Mouse (Mus musculus) heart, adult 8-10 months (tissue): ENCODE data around the gene BC049352. TPM values are rescaled to one million over a fixed set of nuclear protein-coding genes. Genes with fewer than 3 reads are reported as not detected.

Experiments
- DNase-seq: peaks from one replicate; pipeline ENCODE4 v3.0.0; 2022; ENCODE audit warnings: low spot score
- total RNA-seq, 4 experiments: library from RNA; stranded (reverse); gene quantifications; 2 replicates each; pipeline ENCODE4 v1.2.4; 2022

The BC049352 gene
- total RNA-seq = not detected

DNA sequence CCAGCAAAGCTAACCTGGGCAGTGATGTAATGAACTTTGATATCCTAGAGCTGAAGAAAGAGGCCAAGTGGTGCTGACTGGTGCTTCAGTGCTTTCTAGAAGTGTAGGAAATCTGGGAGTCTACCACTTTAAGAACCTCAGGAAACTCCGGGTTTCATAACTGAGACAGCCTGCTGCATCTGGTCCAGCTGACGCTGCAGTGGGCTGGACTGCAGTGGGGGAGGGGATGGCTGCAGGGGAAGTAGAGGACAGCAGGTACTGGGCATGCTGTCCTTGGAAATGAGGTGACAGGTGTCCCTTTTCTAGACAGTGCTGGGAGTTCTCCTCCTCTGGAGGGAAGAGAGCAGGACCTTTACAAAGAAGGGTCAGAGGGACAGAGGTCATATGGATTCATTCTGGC is at the start of gene BC049352:
Gene BC049352 (plus strand): TSS at position 238 of the 400 bp plus-strand sequence.
- DNase-seq = peak; percentile 9

DNA sequence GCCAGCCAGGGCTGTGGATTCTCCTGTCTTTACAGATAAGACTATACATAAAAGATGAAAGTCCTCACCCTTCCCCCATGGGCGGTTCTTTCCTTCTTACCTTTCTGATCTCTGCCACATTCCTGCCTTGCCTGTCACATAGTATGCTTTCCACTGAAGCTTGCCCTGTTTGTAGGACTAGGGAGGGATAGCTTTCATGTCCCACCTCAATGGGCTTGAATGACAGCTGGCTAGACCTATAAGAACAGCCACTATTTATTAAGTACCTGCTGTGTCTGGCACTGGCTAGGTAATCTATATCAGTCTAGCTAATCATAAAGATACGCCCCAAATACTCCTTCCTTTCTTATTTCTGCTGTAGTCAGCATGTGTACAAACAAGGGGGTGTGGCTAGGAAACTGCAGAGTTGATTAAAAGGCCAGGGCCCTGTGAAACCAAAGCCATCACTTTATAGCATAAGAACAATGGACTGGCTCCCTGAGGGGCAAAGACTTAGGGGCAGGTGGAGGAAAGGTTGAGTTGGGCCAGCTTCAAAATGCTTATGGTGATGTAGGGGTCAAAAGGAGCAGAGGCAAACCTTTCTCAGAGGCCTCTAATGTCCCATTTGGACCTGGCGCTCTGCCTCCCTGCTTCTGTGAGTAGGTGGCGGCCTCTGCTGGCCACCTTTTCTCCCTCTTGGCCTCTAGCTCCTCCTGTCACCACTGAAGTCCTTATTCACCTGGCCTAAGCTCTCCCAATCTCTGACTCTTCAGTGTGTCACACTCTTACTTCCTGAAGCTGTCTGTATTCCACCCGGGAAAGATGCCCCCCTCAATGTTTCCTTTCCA is 48.1 kb upstream of the BC049352 start:
- peak; percentile 37 for DNase-seq

DNA sequence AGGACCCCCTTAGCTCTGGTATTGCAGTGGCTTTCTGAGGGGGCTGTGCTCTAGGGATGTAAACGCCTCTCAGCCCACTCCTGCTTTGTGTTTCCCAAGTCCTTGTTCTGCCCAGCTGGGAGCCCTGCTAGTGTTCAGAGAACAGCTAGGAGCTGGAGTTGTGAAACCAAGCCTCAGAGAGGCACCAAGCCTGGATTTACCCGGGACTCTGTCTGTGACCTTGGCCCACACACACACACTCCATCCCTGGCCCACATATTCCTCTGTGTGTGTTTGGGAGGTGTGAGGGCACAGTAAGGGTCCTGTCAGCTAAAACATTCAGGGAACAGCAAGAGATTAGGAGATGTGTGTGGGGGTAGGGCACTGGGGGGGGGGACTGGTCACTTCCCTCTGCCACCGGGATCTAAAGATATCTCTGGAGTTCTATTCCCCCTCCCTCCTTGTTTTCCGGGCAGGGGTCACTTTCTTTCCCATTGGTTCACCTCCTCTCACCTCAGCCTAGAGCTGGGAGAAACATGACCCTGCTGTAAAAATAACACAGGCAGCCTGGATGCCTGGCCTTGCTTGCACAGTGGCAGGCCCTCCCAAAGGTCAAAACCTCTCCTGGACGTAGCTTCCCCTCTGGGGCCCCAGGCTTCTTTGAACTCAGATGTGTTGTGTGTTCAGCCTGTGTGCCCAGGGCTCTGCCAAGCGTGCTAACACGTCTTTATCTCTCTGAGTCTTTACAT is 45.2 kb upstream of the BC049352 start:
- no peak for DNase-seq

DNA sequence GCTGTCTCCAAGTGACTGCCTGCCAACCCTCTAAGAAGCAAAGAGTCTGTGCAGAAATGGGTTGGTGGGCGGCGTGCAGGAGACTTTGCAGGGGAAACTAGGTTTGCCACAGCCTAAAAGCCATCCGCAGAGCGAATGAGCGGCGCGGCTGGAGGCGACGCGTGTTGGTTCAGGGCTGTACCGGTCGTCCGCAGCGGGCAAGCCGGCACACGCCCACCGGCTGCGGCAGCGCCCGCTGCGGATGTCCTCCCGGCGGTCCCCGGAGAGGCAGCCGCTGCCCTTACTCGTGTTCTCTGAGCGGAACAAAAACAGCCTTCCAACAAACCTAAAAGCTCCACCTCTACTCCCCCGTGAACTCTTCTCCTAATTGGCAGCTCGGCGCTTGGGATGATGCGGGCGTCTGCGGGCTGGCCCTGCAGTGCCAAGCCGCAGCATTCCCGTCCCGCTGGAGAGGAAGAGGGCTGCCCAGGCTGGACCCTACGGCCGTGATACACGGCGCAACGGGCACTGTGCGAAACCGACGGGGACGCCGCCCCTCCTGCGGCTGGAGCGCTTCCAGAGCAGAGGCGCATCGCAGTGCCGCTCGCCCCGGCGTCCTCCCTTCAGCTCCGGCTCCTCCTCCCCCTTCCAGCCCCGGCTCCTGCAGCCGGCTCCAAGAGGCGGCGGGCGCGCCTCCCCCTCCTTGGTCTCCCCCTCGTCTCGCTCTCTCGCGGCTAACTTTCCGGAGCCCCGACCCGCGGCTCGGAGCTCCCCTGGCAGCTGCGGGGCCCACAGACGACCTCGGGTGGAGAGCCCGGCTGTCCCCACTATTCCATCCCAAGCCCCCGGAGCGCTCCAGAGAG is 43.4 kb upstream of the BC049352 start, which contains the start of gene Scn4b:
Gene Scn4b (plus strand): TSS at position 205 of the 842 bp plus-strand sequence.
- no peak for DNase-seq

DNA sequence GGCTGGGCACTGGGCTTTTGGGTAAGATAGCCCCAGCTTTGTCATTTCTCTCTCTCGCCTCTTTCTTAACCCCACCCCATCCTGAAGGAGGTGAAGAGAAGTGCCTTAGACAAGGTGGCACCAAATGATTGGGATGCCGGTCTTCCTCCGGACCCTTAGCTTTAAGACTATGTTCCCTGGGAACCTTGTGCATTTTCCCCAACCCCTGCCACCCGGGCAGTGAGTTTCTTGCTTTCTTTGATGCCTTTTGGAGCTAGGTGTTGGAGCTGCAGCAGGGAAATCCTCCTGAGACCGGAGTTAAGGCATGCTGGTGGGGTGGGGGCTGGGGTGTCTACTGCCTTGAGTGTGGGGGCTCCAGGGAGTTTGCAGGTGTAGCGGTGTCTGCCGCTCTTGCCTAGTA is 42.7 kb upstream of the BC049352 start:
- no peak for DNase-seq

DNA sequence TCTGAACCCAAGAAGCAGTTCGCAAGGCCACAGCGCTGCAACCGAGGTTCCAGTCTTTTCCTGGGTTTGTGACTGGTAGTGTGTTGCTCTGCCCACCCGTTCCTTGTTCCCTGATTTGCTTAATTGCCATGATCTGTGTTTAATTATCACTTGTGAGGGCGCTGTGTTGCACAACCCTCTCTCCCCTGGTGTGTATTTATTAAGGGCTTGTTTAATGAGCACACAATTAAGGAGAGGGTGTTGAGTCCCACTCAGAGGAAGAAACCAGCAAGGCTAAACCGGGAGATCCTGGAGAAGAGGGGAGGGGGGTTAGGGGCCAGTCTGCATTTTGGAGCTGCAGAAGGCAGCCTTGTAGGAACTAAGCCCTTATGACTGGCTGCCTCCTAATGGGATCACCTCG is 40.9 kb upstream of the BC049352 start:
- DNase-seq = no peak

DNA sequence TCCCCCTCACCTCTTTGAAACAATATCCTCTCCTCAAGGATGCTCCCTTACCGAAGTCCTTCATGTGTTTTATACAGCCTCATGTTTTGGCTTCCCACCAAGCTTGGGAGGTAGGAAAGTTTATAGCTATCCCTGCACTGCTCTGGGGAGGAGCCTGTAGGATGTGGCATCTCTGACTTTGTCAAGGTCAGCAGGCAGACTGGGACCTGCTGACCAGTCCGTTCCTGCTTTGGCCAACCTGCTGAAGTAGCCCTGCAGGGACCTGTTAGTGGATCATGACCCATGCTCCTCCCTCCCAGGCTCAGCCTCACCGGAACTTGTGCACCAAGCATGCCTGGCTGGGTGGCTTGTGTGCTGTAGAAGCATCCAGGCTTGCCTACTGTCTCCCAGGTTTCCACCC is 39.1 kb upstream of the BC049352 start:
- DNase-seq = no peak

DNA sequence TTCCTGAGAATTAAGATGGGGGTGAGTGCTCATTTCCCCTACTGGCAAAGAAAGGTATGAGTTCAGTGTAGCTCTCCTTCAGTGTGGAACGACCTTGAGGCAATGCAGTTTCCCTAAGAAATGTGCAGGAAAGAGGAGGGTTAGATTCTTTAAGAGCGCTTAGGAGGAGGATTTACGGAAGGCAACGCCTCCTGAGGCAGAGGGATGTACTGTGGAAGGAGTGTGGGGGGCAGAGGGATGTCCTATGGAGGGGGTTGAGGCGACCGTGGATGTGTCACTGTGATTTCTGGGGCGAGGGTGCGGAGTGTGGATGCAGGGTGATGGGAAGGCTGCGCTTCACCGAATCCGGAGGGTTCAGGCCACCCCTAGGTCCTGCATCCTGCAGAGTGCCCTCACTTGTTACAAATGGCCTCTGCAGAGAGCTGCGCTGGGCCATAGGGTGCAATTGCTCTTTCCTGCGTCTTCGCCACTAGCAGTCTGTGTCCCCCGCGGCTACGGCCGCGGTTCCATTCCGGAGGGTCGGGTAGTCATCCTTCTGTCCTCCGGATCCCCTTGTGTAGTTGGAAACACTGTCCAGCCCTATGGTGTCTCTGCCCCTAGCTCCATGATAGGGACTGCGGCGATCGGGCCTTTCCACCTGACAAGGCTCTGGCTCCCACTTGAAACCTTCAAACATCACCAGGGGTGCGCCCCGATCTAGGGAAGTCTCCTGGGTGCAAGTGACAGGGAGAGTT is 36.1 kb upstream of the BC049352 start:
- no peak for DNase-seq

DNA sequence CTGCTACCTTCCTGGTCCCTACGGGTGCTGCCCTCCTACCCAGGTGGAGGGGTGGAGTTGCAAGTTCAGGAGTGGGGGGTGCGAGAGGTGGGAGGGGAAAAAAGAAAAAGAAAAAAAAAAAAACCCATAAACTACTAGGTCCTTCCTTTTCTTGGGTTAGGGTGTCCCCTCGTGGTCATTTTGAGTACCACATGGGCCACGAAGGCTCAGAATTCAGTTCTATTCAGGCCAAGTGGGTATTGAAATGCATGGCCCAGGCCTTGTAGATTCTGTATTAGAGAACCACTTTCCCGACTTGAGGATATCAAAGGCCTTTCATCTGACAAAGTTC is 35.6 kb upstream of the BC049352 start:
- peak; percentile 63 for DNase-seq

DNA sequence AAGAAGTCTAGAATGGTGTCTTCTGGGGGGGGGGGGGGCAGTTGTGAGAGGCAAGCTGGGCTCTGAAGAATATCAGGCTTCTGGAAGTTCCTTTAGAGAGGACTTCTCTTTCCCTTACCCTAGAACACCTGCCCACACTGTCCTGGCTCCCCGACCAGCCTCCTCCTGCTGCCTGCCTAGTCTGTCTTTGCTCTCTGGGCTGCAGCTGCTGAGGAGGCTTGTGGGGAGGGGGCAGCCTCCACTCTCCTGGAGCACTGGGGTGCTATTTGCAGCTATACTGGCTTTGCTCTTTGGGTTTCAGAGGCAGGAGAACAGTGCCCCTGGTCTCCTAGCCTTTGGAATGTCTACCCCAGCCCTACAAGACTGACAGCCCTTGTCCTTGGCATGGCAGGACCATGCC is 30.9 kb upstream of the BC049352 start:
- no peak for DNase-seq

DNA sequence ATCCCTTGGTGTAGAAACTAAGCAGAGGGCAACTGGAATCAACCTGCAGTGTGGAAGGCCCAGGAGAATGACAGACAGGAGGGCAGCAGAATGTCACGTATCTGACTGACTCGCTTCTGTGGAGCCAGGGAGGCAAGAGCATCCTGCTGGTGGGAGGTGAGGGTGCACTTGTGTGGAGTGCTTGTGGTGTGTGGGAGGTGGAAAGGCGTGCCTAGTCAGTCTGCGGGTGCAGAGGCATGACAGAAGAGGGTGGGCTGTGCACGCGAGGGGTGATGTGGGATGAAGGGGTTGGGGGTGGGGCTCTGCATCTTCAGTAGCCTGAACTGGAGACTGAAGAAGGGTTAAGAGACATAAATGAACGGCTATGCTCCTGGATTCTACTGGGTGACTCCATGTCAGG is 28.4 kb upstream of the BC049352 start:
- no peak for DNase-seq

DNA sequence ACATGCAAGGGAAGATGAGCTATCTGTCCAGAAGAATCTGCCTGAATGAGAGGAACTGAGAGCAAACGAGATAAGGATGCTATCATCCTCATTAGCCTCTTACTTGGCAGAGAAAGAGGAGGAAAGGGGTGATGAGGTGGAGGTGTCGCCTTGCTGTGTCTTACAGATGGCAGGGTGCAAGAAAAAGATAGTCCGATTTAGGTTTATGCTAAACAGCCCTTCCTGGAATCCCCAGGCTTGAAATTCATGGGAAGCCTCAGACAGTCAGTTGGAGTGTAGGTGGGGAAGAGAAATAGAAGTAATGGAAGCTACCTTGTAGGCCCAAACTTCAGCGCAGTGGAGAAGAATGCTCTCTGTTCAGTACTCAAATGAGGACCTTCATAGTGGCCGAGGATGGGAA is 13.9 kb upstream of the BC049352 start:
- no peak for DNase-seq

DNA sequence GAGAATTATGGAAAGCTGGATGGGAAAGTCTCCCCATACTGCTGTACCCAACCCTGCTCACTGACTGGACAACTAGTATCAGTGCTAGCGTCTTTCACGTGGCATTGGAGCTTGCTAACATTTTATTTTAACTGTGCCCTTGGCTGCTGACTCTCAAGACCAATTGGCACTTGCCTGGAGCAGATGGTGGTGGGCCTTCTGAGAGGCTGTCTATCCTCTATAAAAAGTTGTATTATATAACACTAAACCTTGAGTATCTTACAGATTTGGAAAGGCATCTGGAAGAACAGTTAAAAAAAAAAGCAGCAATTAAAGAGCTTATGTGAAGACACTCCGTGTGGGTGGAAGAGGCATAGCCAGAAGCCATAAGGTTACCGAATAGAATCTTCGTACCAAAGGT is 11.7 kb upstream of the BC049352 start:
- DNase-seq = no peak

DNA sequence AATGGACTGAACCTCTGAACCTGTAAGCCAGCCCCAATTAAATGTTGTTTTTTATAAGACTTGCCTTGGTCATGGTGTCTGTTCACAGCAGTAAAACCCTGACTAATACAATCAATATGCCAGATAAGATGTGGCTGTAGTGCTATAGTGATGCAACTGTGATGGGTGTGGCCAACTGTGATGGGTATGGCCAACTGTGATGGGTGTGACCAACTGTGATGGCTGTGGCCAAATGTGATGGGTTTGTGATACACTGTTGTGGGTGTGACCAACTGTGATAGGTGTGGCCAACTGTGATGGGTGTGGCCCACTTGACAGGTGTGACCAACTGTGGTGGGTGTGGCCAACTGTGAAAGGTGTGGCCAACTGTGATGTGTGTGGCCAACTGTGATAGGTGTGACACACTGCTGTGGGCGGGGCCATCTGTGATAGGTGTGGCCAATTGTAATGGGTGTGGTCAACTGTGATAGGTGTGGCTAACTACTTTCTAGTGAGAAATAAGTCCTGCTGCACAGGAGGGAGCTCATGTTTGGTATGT is 10.7 kb upstream of the BC049352 start:
- DNase-seq = no peak

DNA sequence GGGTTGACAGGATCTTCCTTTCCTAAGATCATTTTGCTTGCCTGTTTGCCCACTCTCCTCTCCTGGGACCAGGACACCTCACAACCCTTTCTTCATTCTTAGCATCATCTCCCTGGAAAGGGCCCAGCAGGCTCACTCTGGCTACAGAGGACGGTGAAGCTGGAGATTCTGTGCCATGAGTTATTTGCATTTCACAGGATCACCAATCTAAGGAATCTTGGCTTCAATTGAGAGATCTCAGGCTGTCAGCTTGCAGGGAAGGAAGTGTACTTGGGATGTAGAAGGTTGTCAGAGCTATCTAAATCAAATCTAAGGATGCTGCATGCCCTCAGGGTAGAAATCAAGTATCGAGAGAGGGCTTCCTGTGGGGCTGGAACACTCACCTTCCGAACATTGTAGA is 8.3 kb upstream of the BC049352 start:
- no peak for DNase-seq

DNA sequence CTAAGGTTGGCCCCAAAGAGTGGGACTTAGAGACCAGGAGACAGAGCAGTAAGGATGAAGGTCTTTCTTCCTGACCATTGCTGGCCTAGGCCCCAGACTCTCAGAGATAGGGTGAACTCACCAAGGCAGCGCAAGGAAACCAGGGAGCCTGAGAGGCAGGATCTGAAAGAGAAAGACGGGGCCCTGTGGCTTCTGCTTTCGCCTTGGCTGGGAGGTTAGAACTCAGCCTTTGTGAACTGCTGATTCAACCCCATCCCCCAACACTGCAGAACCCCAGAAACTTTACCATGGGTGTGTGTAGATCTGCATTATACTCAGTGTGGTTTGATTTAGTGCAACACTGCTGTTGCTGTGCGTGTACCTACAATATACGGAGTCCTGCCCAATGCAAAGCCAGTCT is 2.5 kb upstream of the BC049352 start:
- DNase-seq = no peak

DNA sequence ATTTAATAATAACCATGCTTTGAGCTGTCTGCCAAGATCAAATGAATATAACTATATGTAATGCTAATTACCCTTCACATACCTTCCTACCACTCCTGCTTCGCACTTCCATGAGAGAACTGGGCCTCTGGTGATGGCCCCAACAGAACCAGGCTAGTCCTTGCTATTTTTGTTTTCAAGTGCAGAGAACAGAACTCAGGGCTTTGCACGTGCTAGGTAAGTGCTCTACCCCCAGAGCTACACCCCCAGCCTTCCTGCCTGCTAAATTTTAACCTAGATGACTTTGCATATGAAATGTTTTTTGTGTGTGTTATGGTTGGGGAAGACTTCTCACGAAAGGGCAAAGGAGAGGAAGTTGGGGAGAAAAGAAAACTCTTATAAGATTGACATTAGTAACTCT is 714 bp downstream of the BC049352 start:
- DNase-seq = no peak

DNA sequence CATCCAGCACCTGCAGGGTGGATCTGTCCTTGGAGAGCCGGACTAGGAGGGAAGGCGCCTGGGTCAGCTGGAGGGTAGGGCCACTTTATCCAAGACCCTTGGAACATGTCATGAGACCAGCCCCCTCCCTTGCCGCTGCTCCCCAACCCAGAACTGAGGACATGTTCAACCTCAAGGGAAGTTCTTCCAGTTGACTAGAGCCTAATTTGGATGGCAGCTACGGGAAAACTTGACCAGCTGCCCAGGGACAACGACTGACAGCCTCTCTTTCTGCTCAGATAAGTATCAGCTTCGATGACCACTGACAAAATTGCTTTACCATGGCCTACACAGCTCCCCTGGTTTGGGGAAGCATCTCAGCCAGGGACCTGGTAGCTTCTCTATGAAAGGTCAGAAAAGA is 1.5 kb downstream of the BC049352 start:
- DNase-seq = no peak

DNA sequence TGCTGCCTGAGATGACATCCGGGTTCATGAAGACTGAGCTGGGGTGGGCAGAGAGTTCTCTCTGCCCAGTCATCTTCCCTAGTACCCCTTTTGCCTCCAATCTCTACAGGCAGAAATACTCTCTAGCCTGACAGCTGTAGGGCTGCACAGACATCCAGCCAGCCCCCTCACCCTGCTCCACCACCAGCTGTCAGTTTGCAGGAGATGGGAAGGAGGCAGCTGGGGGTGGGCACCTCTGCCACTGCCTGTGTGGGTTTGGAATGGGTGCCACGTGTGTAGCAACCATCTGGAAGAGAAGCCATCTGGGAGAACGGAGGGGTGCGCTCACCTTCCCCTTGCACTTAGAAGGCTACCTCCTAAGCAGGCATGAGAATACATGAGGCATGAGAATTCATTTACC is 3.4 kb downstream of the BC049352 start:
- DNase-seq = no peak

DNA sequence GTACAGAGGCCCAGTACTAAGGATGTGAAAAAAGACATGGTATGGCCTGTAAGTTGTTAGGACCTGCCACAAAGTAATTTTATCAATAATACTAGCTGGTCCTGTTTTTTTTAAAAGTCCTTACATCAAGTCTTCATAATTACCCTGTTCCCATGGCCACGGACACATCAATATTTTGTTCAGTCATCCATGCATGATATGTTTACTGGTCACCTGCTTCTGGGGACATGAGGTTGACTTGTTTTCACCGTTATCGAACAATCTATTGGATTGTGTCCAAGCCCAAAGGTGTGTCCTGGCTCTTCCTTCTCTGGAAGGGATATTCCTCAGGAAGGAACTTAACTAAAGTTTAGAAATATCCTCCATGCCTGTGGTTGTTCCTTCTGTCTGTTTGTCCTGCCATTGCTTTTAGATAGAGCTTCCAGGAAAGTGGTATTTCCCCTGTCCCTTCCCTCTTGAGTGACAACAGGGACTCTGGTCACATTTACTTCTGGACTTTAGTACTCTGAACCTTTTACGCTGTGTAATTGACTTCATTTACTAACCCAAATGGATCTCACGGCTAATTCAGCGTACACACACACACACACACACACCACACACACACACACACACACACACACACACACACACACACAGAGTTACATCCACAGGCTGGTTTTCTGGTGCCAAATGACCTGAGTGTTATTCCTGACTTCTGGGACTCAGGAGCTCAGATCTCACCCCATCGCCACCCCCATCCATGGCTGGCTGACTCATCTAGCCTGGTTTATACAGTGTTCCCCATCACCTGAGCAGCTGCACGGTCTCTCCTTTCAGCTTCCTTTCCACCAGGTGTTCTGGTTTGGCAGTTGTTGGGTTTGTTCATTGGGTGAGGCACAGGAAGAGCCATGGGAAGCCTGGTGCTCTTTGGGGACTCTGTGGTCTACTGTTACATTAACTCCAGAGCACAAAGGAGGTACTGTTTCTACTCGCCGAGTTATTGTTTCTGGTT is 7.1 kb downstream of the BC049352 start:
- no peak for DNase-seq
